Mouse (Mus musculus) cerebellum, adult 9-11 months (tissue): Measurements from ENCODE around the gene Cd8b1.

Source experiments
- DNase-seq: peaks from one replicate; pipeline ENCODE4 v3.0.0; 2022

Cd8b1 gene

DNA sequence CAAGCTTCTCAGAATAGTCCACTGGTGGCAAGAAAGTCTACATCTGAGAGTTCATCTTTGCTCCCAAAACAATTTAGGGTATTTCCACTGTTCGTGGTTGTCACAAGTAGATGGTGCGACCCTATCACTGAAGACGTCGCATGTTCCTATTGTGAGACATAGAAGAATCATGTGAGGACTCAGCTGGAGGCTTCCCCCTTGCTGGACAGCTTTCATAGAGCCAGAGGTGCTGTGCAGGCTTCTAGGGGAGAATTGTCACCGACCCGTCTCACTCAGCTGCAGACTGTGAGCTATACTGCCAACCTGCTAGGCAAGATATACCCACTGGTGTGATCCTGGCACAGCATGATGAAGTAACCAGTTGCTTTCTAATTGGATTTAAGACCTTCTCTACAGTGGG is 29.6 kb downstream of the Cd8b1 start:
- DNase-seq: no peak

DNA sequence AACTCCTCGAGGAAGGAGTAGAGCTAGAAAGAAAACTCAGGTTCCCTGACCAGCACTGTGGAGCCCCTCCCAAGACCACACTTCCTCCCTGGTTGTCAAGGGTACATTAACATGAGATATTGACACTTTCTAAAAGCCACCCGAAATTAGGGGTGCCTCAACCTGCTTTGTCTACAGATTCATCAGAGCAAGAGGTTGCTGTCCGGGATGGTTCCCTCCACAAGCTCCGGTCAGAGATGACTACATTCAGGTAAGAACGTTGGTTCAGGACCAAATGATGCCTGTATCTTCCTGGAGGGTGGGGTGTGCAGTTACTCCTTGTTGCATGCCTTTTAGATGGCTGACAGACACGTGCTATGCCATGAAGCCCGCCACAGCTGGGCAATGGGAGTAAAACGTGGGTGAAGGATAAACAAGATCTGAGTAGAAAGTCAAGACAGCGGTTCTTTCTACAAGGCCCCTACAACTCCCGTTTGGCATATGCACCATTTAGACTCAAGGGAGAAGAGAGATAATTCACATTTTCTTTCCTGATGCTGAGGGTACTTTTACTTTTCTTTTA is 30.4 kb downstream of the Cd8b1 start:
- DNase-seq: no peak

DNA sequence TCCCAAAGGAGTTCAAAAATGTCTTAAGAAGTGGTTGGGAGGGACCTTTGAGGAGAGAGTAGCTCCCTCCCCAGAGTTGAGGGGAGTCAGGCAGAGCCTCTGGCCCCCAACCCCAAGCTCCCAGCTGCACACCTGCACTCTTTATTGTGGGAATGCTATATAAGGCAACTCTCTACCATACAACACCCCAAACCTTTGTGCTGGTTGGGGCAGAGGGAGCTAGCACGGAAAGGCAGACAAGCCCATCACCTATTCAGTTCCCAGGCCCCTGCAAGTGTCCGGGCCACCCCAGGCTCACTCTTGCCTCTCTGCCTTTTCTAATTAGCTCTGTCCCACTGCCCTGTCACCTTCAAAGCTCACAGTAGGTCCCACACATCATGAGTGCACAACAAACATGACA is 31.1 kb downstream of the Cd8b1 start:
- no peak for DNase-seq

DNA sequence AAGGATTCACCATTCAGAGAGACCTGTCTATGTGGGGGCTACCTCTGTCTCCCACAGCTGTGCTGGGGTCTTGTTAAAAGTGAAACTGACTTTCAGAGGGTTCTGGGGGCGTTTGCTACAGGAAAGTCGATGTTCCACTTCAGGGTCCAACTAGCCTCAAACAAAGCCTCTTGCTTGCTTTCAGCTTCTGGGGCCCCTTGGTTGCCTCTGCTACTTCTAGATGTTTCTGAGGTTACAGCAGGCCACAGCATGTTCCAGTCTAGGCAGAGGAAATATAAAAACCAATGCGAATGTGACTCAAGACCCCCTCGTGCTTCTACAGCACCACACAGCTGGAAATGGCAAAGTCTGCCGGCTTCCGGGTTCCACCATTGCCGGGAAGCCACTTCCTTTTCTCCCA is 34.9 kb downstream of the Cd8b1 start:
- DNase-seq: no peak

DNA sequence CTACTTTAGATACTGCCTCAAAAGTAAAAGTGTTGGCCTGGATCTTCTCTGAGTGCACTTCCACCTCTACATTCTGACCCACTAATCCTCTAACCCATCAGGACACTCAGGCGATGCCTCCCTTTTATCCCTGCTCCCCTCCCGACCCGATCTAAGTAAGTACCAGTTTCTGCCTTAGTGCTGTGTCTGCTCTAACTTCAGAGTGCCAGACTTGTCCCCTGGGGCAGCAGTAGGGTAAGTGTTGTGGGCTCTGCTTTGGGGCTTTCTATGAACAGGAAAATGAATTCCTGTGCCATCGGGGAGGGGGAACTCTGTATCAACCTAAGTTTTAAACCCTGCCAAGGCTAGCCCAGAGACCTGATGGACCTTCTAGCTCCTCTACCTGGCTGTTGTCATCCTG is 37.6 kb downstream of the Cd8b1 start:
- no peak for DNase-seq

DNA sequence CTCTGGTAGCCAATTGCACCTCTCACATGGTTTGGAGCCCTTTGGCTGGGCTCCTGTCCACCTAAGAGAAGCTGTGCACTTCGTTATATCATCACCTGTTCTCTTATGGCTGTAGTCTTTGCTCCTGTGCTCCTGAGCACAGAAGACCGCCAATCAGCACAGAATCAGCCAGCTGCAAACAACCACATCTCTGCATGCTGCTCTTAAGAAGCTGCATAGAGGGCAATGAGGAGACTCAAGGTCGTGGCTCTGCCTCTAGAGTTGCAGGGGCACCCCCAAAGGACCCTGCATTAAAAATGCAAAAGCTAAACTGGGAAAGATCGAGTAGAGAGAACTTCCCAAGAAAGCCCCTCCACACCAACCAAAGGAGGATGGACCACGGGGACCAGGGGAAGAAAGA is 38.2 kb downstream of the Cd8b1 start:
- no peak for DNase-seq

DNA sequence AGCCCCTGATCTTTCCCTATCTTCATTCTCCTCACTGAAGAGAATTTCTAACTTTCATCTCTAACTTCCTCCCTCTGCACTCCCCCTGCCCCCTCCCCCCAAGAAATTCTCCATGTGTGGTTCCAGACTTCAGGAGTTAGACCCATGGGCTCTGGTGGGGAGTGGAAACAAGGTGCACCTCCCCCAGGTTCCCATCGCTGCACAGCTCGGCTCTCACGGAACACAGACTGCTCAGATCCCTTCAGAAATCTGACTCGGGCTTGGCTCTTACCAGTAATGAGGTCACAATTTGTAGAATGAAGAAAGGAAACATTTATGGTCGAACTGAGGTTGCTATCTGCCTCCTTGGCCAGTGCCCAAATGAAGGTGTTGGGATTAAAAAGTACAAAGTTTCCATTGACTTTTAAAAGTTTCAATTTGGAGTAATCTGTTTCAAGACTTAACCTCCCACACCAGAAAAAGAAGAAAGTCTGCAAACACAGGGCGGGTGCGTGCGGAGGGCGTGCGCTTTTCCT is 38.6 kb downstream of the Cd8b1 start:
- no peak for DNase-seq

DNA sequence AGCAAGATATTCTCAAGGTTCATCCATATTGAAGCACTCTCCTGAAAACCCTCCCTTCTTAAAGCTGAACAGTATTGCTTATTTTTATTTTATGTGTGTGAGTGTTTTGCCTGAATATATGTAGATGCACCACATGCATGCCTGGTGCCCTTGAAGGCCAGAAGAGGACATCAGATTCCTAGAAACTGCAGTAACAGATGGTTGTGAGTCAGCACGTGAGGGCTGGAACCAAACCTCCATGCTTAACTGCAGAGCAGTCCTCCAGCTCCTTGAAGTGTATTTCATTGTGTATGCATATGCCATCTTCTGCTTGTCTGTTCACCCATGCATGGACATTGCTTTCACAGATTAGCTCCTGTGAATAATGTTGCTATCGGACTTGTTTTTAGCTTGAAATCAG is 41.4 kb downstream of the Cd8b1 start:
- DNase-seq: no peak

DNA sequence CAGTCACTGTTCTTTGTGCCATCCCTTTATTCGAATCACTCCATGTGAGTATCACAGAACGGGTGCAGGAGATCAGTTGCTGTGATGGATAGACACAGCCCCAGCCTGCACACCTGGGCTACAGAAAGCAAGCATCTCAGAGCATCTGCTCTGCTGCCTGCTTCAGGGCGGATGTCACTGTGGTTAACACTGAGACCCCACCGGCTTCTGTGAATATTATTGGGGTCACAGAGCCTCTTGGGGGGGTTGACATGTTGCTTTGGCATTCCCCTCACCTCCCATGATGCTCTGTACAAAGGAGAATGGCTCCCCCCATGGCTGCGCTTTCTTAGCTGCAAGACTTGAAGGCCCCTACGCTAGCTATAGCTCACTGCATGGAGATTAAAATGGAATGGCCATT is 46.8 kb downstream of the Cd8b1 start:
- DNase-seq: no peak

DNA sequence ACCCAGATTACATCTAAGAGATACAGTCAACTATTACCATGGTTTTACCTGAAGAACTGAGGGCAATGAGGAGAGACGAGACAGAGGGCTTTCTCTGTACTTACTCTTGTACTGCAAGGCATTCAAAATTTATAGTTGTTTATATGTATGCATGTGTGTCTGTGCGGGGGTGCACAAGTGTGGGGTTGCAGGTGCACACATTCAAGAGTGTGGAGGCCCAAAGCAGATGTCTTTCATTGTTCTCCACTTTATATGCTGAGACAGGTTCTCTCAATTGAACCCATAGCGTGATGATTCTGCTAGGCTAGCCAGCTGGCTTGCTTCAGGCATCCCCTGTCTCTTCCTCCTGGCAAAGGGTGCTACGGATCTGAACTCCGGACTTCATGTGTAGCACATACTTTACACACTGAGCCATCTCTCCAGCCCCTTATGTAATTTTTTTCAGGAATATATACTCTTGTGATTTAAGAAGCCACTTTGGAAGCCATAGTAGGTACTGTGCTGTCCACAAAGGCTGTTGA is 48.6 kb downstream of the Cd8b1 start:
- no peak for DNase-seq

DNA sequence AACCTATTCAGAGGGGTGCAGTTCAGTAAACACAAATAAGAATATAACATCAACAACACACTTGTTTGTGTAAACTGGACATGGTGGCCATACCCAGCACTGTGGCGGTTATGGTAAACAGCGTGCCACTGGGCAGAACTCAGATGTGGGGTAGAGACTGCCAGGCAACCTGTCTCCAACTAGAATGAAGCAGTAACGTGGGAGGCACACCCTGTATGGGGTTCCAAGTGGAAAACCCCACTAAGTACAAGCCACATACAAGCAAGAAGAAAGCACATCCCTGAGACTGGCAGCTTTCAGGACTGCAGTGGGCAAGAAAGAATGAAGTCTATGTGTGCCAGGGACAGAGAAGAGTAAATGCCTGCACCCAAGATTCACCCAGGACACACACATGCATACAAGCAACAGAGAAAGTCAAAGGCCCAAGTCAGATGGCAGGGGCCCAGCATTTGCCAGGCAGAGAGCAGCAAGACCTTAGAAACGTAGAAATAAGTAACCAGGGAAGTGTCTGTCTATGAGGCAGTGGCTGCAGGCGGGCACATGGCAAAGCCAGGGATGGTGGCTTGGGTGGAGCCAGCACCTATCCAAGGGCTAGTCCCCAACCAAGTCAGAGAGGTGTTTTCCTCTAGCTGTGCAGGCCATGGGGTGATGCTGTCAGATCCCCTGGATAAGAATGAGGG is 49.6 kb downstream of the Cd8b1 start:
- DNase-seq: no peak

DNA sequence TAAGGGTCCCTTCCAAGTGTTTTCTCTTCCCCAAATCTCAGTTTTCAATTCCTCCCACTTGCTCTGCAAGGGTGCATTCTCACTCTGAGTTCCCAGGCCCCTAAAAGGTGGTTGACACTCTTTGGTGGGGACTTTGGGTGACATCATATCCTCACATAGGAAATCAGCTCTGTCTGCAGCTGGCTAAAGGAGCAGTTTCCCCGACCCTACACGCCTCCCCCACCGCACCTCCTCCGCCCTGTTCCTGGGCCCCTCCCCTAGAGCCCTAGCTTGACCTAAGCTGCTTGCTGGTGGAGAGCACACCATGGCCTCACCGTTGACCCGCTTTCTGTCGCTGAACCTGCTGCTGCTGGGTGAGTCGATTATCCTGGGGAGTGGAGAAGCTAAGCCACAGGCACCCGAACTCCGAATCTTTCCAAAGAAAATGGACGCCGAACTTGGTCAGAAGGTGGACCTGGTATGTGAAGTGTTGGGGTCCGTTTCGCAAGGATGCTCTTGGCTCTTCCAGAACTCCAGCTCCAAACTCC is 50.7 kb downstream of the Cd8b1 start, which contains the start of gene Cd8a:
Gene Cd8a (plus strand): TSS at position 179 of the 527 bp plus-strand sequence.
- no peak for DNase-seq

DNA sequence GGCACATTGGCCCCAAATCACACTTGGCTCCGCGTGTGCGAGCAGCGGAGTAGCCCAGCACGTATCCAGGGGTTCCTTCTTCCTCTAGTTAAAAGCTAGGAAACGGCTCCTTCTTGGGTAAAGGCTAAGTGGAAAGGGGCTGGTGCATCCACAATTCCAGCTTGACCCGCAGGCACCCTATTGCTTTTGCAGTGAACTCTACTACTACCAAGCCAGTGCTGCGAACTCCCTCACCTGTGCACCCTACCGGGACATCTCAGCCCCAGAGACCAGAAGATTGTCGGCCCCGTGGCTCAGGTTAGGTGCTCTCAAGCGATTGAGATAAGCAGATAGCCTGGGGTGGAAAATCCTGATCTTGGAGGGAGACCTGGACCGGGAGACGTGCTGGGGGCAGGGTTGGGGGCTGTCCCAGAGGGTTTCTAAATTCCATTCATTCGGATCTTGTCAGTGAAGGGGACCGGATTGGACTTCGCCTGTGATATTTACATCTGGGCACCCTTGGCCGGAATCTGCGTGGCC is 51.8 kb downstream of the Cd8b1 start:
- no peak for DNase-seq

DNA sequence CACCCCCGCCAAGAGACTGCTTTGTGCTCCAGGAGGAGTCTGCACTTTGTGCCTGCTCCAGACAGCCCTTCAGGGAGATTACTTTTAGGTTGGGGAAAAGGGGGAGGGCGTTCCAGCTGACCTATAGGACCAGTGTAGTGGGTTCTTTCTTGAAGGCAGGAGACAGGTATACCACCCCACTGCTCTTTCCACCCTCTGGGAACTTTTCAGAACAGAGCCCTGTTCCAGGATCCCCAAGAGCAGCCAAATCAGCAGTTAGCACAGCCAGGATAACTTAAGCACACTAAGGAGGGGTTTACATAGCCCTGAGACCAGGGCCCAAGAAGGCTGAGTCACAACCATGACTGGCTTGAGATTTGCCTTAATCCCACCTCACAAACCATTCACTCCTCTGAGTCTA is 52.3 kb downstream of the Cd8b1 start:
- DNase-seq: no peak

DNA sequence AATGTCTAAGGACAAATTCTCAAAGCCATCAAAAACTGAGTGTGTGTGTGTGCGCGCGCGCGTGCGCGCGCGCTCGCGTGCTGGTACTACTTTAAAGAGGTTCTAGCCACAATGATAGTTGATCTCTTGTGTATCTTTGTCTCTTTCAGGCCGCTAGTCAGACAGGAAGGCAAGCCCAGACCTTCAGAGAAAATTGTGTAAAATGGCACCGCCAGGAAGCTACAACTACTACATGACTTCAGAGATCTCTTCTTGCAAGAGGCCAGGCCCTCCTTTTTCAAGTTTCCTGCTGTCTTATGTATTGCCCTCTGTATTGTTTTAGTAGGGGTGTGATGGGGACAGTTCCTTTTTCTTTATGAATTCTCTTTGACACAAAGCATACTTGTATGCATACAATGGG is 54.1 kb downstream of the Cd8b1 start:
- DNase-seq: no peak

DNA sequence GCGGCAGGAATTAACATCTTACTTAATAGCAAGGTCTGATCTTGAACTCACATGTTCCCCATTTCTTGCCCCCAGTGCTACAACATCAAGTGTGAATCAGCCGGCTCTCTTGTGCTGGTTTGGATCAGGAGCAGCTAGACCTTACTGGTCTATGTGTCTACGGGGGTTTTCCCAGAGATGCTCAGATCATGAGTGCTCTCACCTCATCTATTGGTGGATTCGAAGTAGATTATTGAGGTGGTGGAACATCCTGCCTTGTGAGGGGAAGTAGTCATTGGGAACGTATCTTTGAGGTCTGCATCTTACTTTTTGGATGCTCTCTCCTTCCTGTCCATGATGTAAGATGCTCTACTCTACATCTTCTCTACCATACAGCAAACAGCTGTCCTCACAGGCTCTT is 59.1 kb downstream of the Cd8b1 start:
- no peak for DNase-seq
